Mouse (Mus musculus): ENCODE measurements around the gene Kidins220. TPM values are rescaled to one million over a fixed set of nuclear protein-coding genes. Genes with fewer than 3 reads are reported as not detected.
A peak's percentile ranks its signal among the peaks of the same experiment; 100 is the strongest.

Kidins220 gene
- polyA plus RNA-seq, 1 experiment, result 235 TPM

DNA sequence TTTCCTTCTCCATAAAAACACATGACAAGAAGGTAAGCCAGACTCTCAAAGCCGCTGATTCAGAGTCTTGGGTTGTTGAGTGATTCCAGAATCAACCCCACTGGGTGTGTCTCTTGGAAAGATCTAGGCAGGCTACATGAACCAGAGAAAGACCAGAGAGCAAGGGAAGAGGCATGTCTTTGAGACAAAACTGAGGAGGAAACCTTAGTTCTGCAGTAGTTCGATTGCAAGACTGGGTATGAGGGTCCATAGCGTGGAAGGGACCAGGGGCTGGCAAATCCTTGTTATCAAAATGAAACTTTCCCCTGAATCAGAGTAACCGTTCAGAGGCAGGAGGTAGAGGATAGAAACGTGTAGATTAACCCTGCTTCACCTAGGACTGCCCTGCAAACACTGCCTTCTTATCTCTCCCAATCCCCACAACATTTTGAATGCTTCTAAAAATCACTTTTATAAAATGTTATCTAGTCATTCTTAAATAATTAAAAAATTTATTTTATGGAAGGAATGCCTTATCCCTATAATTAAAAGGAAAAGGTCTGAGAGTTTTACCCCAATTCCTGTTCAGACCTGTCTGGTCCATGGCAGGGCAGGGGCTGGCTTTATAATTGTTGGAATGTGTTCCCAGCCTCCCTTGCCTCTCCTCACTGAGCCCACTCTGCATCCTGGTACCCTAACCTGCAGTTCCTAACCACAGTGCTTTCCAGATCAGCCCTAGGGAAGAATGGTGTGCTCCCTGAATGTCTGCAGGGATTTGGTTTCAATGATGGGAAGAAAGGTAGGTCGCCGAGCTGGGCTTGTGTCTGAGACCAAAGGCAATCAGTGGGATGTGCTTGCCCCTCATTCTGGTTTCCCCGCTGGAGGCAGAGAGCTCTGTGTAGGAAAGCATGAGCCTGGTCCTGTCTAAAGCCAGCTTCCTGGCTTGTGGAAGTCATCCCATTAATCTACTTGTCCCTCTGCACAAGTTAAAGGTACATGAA, 2.1 kb upstream of the Kidins220 start:
- WGBS, result 77% methylated on average over 8 of the region's 8 CpGs

DNA sequence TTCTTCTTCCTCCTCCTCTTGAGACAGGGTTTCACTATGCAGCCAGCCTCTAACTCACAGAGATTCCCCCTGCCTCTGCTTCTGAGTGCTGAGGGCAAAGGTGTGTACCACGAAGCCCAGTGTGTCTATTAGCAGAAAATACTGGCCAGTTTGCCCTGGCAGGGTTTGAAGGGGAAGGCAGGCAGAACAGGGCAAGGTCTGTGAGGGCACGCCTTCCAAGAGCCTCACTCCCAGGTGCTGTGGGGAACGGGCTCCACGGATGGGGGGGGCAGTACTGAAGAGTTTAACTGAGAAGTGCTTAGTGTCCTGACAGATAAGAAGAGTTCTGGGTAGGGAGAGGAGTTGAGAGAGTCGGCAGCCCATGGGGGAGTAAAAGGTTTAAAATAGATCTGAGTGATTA, 1.1 kb upstream of the Kidins220 start:
- Histone ChIP-seq H3K27ac (ENCODE audit: insufficient read depth, low read depth, low read length) (no peak overlapping the region), H3K4me1 (ENCODE audit: control insufficient read depth, insufficient read depth, low read length) (0 out of 2 replicates have a peak, but pooled peaks cover 3% of the 10 kb centered on the region), H3K4me3 (ENCODE audit: insufficient read depth, low read depth, low read length) (no peak overlapping the region)
- WGBS, result 74% methylated on average over 5 of the region's 5 CpGs
- TF ChIP-seq CTCF (IDR thresholded peaks at IDR 0.05; ENCODE audit: insufficient read depth, low read depth, low read length), result no peak
- TF ChIP-seq POLR2A (IDR thresholded peaks at IDR 0.05; ENCODE audit: insufficient read depth, low read depth, low read length), result no peak

More for the DNA sequence above, 2.1 kb upstream of the Kidins220 start:
- Histone ChIP-seq H3K4me3 (ENCODE audit: insufficient read depth, low read depth, low read length) (no peak overlapping the region), H3K27ac (ENCODE audit: insufficient read depth, low read depth, low read length) (no peak overlapping the region), H3K4me1 (ENCODE audit: control insufficient read depth, insufficient read depth, low read length) (0 out of 2 replicates have a peak, but pooled peaks cover 3% of the 10 kb centered on the region)
- TF ChIP-seq POLR2A (IDR thresholded peaks at IDR 0.05; ENCODE audit: insufficient read depth, low read depth, low read length), result no peak
- TF ChIP-seq CTCF (IDR thresholded peaks at IDR 0.05; ENCODE audit: insufficient read depth, low read depth, low read length), result no peak

DNA sequence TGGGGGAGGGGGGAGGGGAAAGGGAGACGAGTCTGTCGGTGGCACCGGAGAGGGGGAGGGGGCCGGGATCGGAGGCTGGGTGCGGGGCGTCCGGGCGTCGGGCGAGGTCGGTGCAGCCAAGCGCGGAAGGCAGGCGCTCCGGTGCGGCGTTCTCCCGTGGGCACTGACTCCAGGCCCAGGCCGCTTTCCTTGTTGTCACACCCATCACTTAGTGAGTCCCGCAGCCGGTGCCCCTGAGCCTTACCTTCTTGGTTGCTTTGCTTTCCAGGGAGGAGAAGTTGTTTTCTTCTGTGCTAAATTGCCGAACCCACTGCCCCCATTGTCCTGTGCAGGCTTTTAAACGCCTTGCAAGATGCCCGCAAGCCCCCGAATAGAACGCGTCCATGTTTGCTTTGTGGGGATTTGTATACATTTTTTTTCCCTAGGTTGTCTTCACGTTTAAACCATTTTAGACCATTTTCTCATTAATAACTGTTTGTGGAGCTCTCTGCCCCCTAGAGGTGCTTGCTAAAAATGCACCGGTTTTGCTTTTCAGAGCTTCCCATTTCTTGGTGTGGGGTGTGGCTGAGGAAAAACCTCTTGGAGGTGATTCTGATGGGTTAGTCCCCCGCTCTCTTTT, 499 bp downstream of the Kidins220 start:
- peak overlapping the region; percentile 68; the same call in 1 of the 2 replicates for H3K27ac ChIP-seq (ENCODE audit: insufficient read depth, low read depth, low read length)
- under 1% methylated on average over 31 of the region's 31 CpGs for WGBS
- peaks cover 5% of the 10 kb centered on the region; the same call in 1 of the 2 replicates for H3K4me1 ChIP-seq (ENCODE audit: control insufficient read depth, insufficient read depth, low read length)
- TF ChIP-seq POLR2A (IDR thresholded peaks at IDR 0.05; ENCODE audit: insufficient read depth, low read depth, low read length), result no peak
- TF ChIP-seq CTCF (IDR thresholded peaks at IDR 0.05; ENCODE audit: insufficient read depth, low read depth, low read length), result 0 out of 2 replicates have a peak, but pooled peaks have one; percentile 7
- peak overlapping the region; percentile 85 for H3K4me3 ChIP-seq (ENCODE audit: insufficient read depth, low read depth, low read length)

DNA sequence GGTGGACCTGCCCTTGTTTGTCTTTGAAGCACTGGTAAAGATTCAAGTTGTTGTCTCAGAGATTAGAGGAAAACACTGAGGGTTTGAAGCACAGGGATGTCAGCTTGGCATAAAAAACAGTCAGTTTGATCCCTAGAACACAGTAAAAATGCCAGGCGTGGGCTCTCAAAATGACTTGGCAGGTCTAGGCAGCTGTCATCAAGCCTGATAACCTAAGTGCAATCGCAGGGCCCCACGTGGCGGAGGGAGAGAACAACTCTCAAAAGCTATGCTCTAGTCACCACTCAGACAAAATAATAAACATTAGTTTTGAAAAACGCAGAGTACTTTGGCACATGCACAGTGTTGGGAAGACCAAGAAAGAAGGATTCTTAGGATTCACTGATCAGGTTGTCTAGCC, 10.5 kb downstream of the Kidins220 start:
- no peak for TF ChIP-seq POLR2A (IDR thresholded peaks at IDR 0.05; ENCODE audit: insufficient read depth, low read depth, low read length)
- no peak for TF ChIP-seq CTCF (IDR thresholded peaks at IDR 0.05; ENCODE audit: insufficient read depth, low read depth, low read length)
- H3K27ac ChIP-seq (ENCODE audit: insufficient read depth, low read depth, low read length), result no peak overlapping the region
- WGBS, result 76% methylated on average over 5 of the region's 5 CpGs
- no peak overlapping the region for H3K4me3 ChIP-seq (ENCODE audit: insufficient read depth, low read depth, low read length)
- H3K4me1 ChIP-seq (ENCODE audit: control insufficient read depth, insufficient read depth, low read length), result no peaks in the 10 kb centered on the region; the same call in 1 of the 2 replicates

DNA sequence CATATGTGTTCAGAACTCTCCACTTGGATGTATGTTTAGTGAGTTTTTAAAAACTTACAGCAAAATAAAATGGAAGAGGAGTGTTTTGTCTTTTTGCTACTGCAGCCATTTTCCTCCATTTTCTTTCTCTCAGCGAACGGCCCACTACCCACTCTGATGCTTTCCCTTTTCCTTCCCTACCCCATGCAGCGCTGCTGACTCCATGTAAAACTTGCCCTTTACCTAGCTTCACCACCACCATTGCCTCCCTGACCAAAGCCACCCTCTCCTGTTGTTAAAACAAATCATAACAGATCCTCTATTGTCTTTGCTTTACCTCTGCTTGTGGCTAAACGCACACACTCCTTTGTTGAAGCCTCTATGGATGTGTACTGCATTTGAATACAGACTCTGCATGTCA, 20.6 kb downstream of the Kidins220 start:
- no peak overlapping the region for H3K4me3 ChIP-seq (ENCODE audit: insufficient read depth, low read depth, low read length)
- H3K27ac ChIP-seq (ENCODE audit: insufficient read depth, low read depth, low read length), result no peak overlapping the region
- 91% methylated on average over 4 of the region's 4 CpGs for WGBS
- TF ChIP-seq POLR2A (IDR thresholded peaks at IDR 0.05; ENCODE audit: insufficient read depth, low read depth, low read length) (no peak), CTCF (IDR thresholded peaks at IDR 0.05; ENCODE audit: insufficient read depth, low read depth, low read length) (no peak)
- H3K4me1 ChIP-seq (ENCODE audit: control insufficient read depth, insufficient read depth, low read length), result no peaks in the 10 kb centered on the region

DNA sequence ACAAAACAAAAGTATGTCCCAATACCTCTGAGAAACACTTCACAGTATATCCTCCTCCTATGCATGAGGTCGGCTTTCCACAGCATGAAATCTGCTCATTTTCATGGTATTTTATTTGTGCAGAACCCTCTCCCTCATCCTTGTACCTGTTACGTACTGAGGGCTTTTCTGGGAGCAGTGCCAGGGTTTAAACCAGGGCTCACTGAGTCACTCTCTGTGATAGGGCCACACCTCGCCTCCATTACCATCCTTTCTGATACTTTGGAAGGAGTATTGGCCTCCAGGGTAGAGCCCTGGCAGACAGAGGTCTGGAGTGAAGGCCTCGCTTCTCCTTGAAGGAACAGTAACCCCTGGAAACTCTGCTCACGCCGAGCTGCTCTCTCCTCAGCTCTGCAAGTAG, 30.6 kb downstream of the Kidins220 start:
- Histone ChIP-seq H3K27ac (ENCODE audit: insufficient read depth, low read depth, low read length) (no peak overlapping the region), H3K4me1 (ENCODE audit: control insufficient read depth, insufficient read depth, low read length) (no peaks in the 10 kb centered on the region), H3K4me3 (ENCODE audit: insufficient read depth, low read depth, low read length) (no peak overlapping the region)
- TF ChIP-seq POLR2A (IDR thresholded peaks at IDR 0.05; ENCODE audit: insufficient read depth, low read depth, low read length) (no peak), CTCF (IDR thresholded peaks at IDR 0.05; ENCODE audit: insufficient read depth, low read depth, low read length) (no peak)
- 80% methylated on average over 6 of the region's 6 CpGs for WGBS

DNA sequence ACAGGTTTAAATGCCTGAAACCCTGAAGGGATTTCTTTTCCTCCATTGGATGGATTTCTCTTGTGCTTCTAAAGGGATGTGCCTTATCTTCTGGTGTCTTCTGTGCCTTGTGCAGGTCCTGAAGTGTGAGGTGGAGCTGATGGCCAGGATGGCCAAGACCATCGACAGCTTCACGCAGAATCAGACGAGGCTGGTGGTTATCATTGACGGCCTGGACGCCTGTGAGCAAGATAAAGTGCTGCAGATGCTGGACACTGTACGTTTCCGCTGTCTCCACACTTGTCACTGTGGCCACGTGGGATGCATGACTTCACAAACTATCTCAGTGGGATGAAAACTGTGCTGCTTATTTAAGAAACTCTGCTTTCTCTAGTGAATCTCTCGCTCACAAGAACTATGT, 35.2 kb downstream of the Kidins220 start:
- H3K4me3 ChIP-seq (ENCODE audit: insufficient read depth, low read depth, low read length), result no peak overlapping the region
- H3K27ac ChIP-seq (ENCODE audit: insufficient read depth, low read depth, low read length), result no peak overlapping the region
- TF ChIP-seq POLR2A (IDR thresholded peaks at IDR 0.05; ENCODE audit: insufficient read depth, low read depth, low read length) (no peak), CTCF (IDR thresholded peaks at IDR 0.05; ENCODE audit: insufficient read depth, low read depth, low read length) (no peak)
- 90% methylated on average over 9 of the region's 9 CpGs for WGBS
- peaks cover 3% of the 10 kb centered on the region; the same call in 1 of the 2 replicates for H3K4me1 ChIP-seq (ENCODE audit: control insufficient read depth, insufficient read depth, low read length)

DNA sequence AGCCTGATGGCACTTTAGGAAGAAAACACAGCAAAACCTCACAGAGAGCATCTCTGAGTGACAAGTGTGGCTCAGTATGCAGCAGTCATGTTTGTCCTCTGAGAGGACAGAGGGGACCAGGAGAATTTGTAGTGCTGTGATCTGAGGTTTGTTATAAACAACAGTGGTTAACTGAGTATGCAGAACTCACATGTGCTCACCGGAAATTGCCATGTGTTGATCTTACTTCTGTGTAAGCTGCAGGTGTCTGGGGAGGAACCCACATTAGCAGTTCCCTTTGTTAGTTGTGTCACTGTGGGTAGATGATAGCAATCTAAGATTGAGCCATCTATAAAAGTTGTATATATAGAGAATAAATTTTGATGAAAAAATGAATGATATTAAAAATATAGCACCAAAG, 35.7 kb downstream of the Kidins220 start:
- WGBS, result 86% methylated on average over 1 of the region's 1 CpGs
- no peak overlapping the region for H3K4me3 ChIP-seq (ENCODE audit: insufficient read depth, low read depth, low read length)
- TF ChIP-seq CTCF (IDR thresholded peaks at IDR 0.05; ENCODE audit: insufficient read depth, low read depth, low read length), result no peak
- TF ChIP-seq POLR2A (IDR thresholded peaks at IDR 0.05; ENCODE audit: insufficient read depth, low read depth, low read length), result no peak

More for the DNA sequence above, 35.7 kb downstream of the Kidins220 start:
- peaks cover 3% of the 10 kb centered on the region; the same call in 1 of the 2 replicates for H3K4me1 ChIP-seq (ENCODE audit: control insufficient read depth, insufficient read depth, low read length)
- H3K27ac ChIP-seq (ENCODE audit: insufficient read depth, low read depth, low read length), result no peak overlapping the region
